Mouse (Mus musculus): ENCODE measurements at regions not wholly inside any gene's neighbourhood (a gene's known extent, or its start where the extent isn't known, plus 50 kb on each side); places are given as distances from the start of the nearest gene placed in this dataset.
A peak's percentile ranks its signal among the peaks of the same experiment; 100 is the strongest.

- Histone ChIP-seq H3K36me3 (ENCODE audit: control insufficient read depth, insufficient read depth, low read length) (no peaks in the 10 kb centered on the region), H3K9ac (ENCODE audit: low read length) (no peak overlapping the region), H3K9me3 (ENCODE audit: control insufficient read depth, low read length) (no peaks in the 10 kb centered on the region), H3K4me3 (ENCODE audit: low read depth, low read length) (no peak overlapping the region), H3K4me1 (replicated peaks; ENCODE audit: control insufficient read depth, insufficient read depth, low read length) (peaks cover 6% of the 10 kb centered on the region; the same call in 1 of the 2 replicates), H3K27ac (ENCODE audit: low read depth) (no peak overlapping the region), H3K27me3 (replicated peaks; ENCODE audit: control insufficient read depth, insufficient read depth, low read length) (no peaks in the 10 kb centered on the region), H3K4me2 (ENCODE audit: low read length) (no peak overlapping the region)
- DNase-seq (ENCODE audit: low spot score): no peak
- 30% methylated on average over 3 of the region's 3 CpGs for WGBS
- no peak for ATAC-seq (replicated peaks; ENCODE audit: low FRiP score, low TSS enrichment, low read depth)
These were observed 206.1 kb upstream of the Tet2 start for GRCm38 (mm10) chr3:133751011-133751410.

- H3K27me3 ChIP-seq (replicated peaks; ENCODE audit: control insufficient read depth, insufficient read depth, low read length): no peaks in the 10 kb centered on the region
- no peak for DNase-seq (ENCODE audit: low spot score)
- peaks cover 6% of the 10 kb centered on the region; the same call in 1 of the 2 replicates for H3K4me1 ChIP-seq (replicated peaks; ENCODE audit: control insufficient read depth, insufficient read depth, low read length)
- H3K4me3 ChIP-seq (ENCODE audit: low read depth, low read length): no peak overlapping the region
- 25% methylated on average over 4 of the region's 4 CpGs for whole genome bisulfite sequencing
- no peak overlapping the region for H3K27ac ChIP-seq (ENCODE audit: low read depth)
- H3K9ac ChIP-seq (ENCODE audit: low read length): no peak overlapping the region
- H3K4me2 ChIP-seq (ENCODE audit: low read length): no peak overlapping the region
- H3K9me3 ChIP-seq (ENCODE audit: control insufficient read depth, low read length): no peaks in the 10 kb centered on the region
- ATAC-seq (replicated peaks; ENCODE audit: low FRiP score, low TSS enrichment, low read depth): no peak
- H3K36me3 ChIP-seq (ENCODE audit: control insufficient read depth, insufficient read depth, low read length): no peaks in the 10 kb centered on the region
These were observed 206.6 kb upstream of the Tet2 start for GRCm38 (mm10) chr3:133751565-133751964.

- no peak overlapping the region for H3K4me3 ChIP-seq (ENCODE audit: low read depth, low read length)
- H3K9ac ChIP-seq (ENCODE audit: low read length): no peak overlapping the region
- H3K9me3 ChIP-seq (ENCODE audit: control insufficient read depth, low read length): no peaks in the 10 kb centered on the region
- peaks cover 6% of the 10 kb centered on the region; the same call in 1 of the 2 replicates for H3K4me1 ChIP-seq (replicated peaks; ENCODE audit: control insufficient read depth, insufficient read depth, low read length)
- WGBS: 84% methylated on average over 3 of the region's 3 CpGs
- DNase-seq (ENCODE audit: low spot score) (no peak), ATAC-seq (replicated peaks; ENCODE audit: low FRiP score, low TSS enrichment, low read depth) (no peak)
- H3K27ac ChIP-seq (ENCODE audit: low read depth): no peak overlapping the region
- no peaks in the 10 kb centered on the region for H3K27me3 ChIP-seq (replicated peaks; ENCODE audit: control insufficient read depth, insufficient read depth, low read length)
- H3K4me2 ChIP-seq (ENCODE audit: low read length): no peak overlapping the region
- no peaks in the 10 kb centered on the region for H3K36me3 ChIP-seq (ENCODE audit: control insufficient read depth, insufficient read depth, low read length)
These were observed 208.1 kb upstream of the Tet2 start for GRCm38 (mm10) chr3:133753041-133753440.

GRCm38 (mm10) chr3:133754006-133754910 is 209.3 kb upstream of the Tet2 start:
- WGBS: 36% methylated on average over 14 of the region's 14 CpGs

GRCm38 (mm10) chr3:133754911-133755259 is 209.9 kb upstream of the Tet2 start:
- H3K4me2 ChIP-seq (ENCODE audit: low read length): no peak overlapping the region
- H3K9ac ChIP-seq (ENCODE audit: low read length): no peak overlapping the region
- H3K36me3 ChIP-seq (ENCODE audit: control insufficient read depth, insufficient read depth, low read length): no peaks in the 10 kb centered on the region
- DNase-seq (ENCODE audit: low spot score) (peak; percentile 56), ATAC-seq (replicated peaks; ENCODE audit: low FRiP score, low TSS enrichment, low read depth) (no peak)
- H3K27me3 ChIP-seq (replicated peaks; ENCODE audit: control insufficient read depth, insufficient read depth, low read length): no peaks in the 10 kb centered on the region
- H3K9me3 ChIP-seq (ENCODE audit: control insufficient read depth, low read length): no peaks in the 10 kb centered on the region
- no peak overlapping the region for H3K4me3 ChIP-seq (ENCODE audit: low read depth, low read length)
- 22% methylated on average over 3 of the region's 3 CpGs for WGBS
- peaks cover 6% of the 10 kb centered on the region; the same call in 1 of the 2 replicates for H3K4me1 ChIP-seq (replicated peaks; ENCODE audit: control insufficient read depth, insufficient read depth, low read length)
- no peak overlapping the region for H3K27ac ChIP-seq (ENCODE audit: low read depth)

More at GRCm38 (mm10) chr3:133754006-133754910, 209.3 kb upstream of the Tet2 start:
- Histone ChIP-seq H3K4me1 (replicated peaks; ENCODE audit: control insufficient read depth, insufficient read depth, low read length) (peaks cover 6% of the 10 kb centered on the region; the same call in 1 of the 2 replicates), H3K36me3 (ENCODE audit: control insufficient read depth, insufficient read depth, low read length) (no peaks in the 10 kb centered on the region), H3K9me3 (ENCODE audit: control insufficient read depth, low read length) (no peaks in the 10 kb centered on the region), H3K4me3 (ENCODE audit: low read depth, low read length) (no peak overlapping the region), H3K9ac (ENCODE audit: low read length) (no peak overlapping the region), H3K27me3 (replicated peaks; ENCODE audit: control insufficient read depth, insufficient read depth, low read length) (no peaks in the 10 kb centered on the region), H3K27ac (ENCODE audit: low read depth) (no peak overlapping the region), H3K4me2 (ENCODE audit: low read length) (peak overlapping the region; percentile 12; the same call in 1 of the 2 replicates)
- no peak for DNase-seq (ENCODE audit: low spot score)
- 0 out of 2 replicates have a peak, but pooled peaks have one; percentile 34 for ATAC-seq (replicated peaks; ENCODE audit: low FRiP score, low TSS enrichment, low read depth)

GRCm38 (mm10) chr3:133757756-133758420 is 212.9 kb upstream of the Tet2 start:
- no peaks in the 10 kb centered on the region for H3K36me3 ChIP-seq (ENCODE audit: control insufficient read depth, insufficient read depth, low read length)
- H3K27me3 ChIP-seq (replicated peaks; ENCODE audit: control insufficient read depth, insufficient read depth, low read length): no peaks in the 10 kb centered on the region
- H3K4me1 ChIP-seq (replicated peaks; ENCODE audit: control insufficient read depth, insufficient read depth, low read length): peaks cover 6% of the 10 kb centered on the region; the same call in 1 of the 2 replicates
- H3K4me3 ChIP-seq (ENCODE audit: low read depth, low read length): no peak overlapping the region
- no peak overlapping the region for H3K27ac ChIP-seq (ENCODE audit: low read depth)
- peak overlapping the region; percentile 38 for H3K4me2 ChIP-seq (ENCODE audit: low read length)
- DNase-seq (ENCODE audit: low spot score): no peak
- ATAC-seq (replicated peaks; ENCODE audit: low FRiP score, low TSS enrichment, low read depth): no peak
- 28% methylated on average over 12 of the region's 12 CpGs for WGBS
- no peaks in the 10 kb centered on the region for H3K9me3 ChIP-seq (ENCODE audit: control insufficient read depth, low read length)
- H3K9ac ChIP-seq (ENCODE audit: low read length): no peak overlapping the region

GRCm38 (mm10) chr3:133758421-133758820 is 213.5 kb upstream of the Tet2 start:
- 7% methylated on average over 4 of the region's 4 CpGs for WGBS
- no peak overlapping the region for H3K4me3 ChIP-seq (ENCODE audit: low read depth, low read length)
- H3K4me2 ChIP-seq (ENCODE audit: low read length): peak overlapping the region; percentile 38
- no peak overlapping the region for H3K9ac ChIP-seq (ENCODE audit: low read length)
- no peaks in the 10 kb centered on the region for H3K27me3 ChIP-seq (replicated peaks; ENCODE audit: control insufficient read depth, insufficient read depth, low read length)
- DNase-seq (ENCODE audit: low spot score): no peak
- no peaks in the 10 kb centered on the region for H3K36me3 ChIP-seq (ENCODE audit: control insufficient read depth, insufficient read depth, low read length)
- no peaks in the 10 kb centered on the region for H3K9me3 ChIP-seq (ENCODE audit: control insufficient read depth, low read length)
- ATAC-seq (replicated peaks; ENCODE audit: low FRiP score, low TSS enrichment, low read depth): no peak; the same call in 1 of the 2 replicates
- H3K27ac ChIP-seq (ENCODE audit: low read depth): no peak overlapping the region
- H3K4me1 ChIP-seq (replicated peaks; ENCODE audit: control insufficient read depth, insufficient read depth, low read length): peaks cover 6% of the 10 kb centered on the region; the same call in 1 of the 2 replicates

- H3K27me3 ChIP-seq (replicated peaks; ENCODE audit: control insufficient read depth, insufficient read depth, low read length): no peaks in the 10 kb centered on the region
- DNase-seq (ENCODE audit: low spot score) (no peak), ATAC-seq (replicated peaks; ENCODE audit: low FRiP score, low TSS enrichment, low read depth) (no peak)
- no peaks in the 10 kb centered on the region for H3K36me3 ChIP-seq (ENCODE audit: control insufficient read depth, insufficient read depth, low read length)
- H3K4me2 ChIP-seq (ENCODE audit: low read length): no peak overlapping the region
- H3K9ac ChIP-seq (ENCODE audit: low read length): no peak overlapping the region
- H3K27ac ChIP-seq (ENCODE audit: low read depth): no peak overlapping the region
- H3K9me3 ChIP-seq (ENCODE audit: control insufficient read depth, low read length): no peaks in the 10 kb centered on the region
- 72% methylated on average over 2 of the region's 2 CpGs for WGBS
- H3K4me3 ChIP-seq (ENCODE audit: low read depth, low read length): no peak overlapping the region
- peaks cover 6% of the 10 kb centered on the region; the same call in 1 of the 2 replicates for H3K4me1 ChIP-seq (replicated peaks; ENCODE audit: control insufficient read depth, insufficient read depth, low read length)
These were observed 214.7 kb upstream of the Tet2 start for GRCm38 (mm10) chr3:133759611-133760010.

All from intestine, embryonic 14.5 days (tissue).